Mouse (Mus musculus) neural tube, embryonic 12.5 days (tissue): ENCODE results near the gene Cald1. TPM values are rescaled to one million over a fixed set of nuclear protein-coding genes. Genes with fewer than 3 reads are reported as not detected.

ENCODE experiments used
- ATAC-seq: fragments of 200-750 bp; cut with Nextera tagmentation; 2 replicates; pipeline ENCODE4 v1.8.0; 2017; ENCODE audit warnings: low read depth, mild to moderate bottlenecking, moderate TSS enrichment, moderate library complexity; ENCODE audit not compliant: low FRiP score
- H3K27ac ChIP-seq: fragments of 300-500 bp; sonication (generic); 2 replicates; pipeline ENCODE4 v1.5.1; 2016
- H3K27me3 ChIP-seq: fragments of 300-500 bp; sonication (generic); replicated peaks from 2 replicates; pipeline ENCODE4 v1.6.1; 2016; ENCODE audit warnings: mild to moderate bottlenecking
- H3K36me3 ChIP-seq: fragments of 300-500 bp; sonication (generic); 2 replicates; pipeline ENCODE4 v1.6.1; 2016; ENCODE audit warnings: mild to moderate bottlenecking
- H3K4me1 ChIP-seq: fragments of 300-500 bp; sonication (generic); 2 replicates; pipeline ENCODE4 v1.6.1; 2016
- H3K4me2 ChIP-seq: fragments of 300-500 bp; sonication (generic); replicated peaks from 2 replicates; pipeline ENCODE4 v1.6.1; 2016; ENCODE audit warnings: mild to moderate bottlenecking
- H3K4me3 ChIP-seq: fragments of 300-500 bp; sonication (generic); 2 replicates; pipeline ENCODE4 v1.5.1; 2016
- H3K9ac ChIP-seq: fragments of 300-500 bp; sonication (generic); 2 replicates; pipeline ENCODE4 v1.6.1; 2016; ENCODE audit warnings: mild to moderate bottlenecking
- H3K9me3 ChIP-seq: fragments of 300-500 bp; sonication (generic); 2 replicates; pipeline ENCODE4 v1.6.1; 2016; ENCODE audit warnings: mild to moderate bottlenecking
- WGBS: fragments of 180-500 bp; shearing (Covaris S2); methylation state at CpG from one replicate; pipeline ENCODE4 v1.1.7; 2016; 5-methylcytosine and 5-hydroxymethylcytosine counted together
- polyA plus RNA-seq: library from polyadenylated mRNA; unstranded; fragments of >200 nt; fragmentation: Nextera tagmentation; extraction: Ambion mirVana; gene quantifications from 2 replicates; pipeline ENCODE4 v1.2.1, GENCODE M21; 2016

Gene Cald1
- polyA plus RNA-seq, 1 experiment from 2014 or later = 90.0 TPM

DNA sequence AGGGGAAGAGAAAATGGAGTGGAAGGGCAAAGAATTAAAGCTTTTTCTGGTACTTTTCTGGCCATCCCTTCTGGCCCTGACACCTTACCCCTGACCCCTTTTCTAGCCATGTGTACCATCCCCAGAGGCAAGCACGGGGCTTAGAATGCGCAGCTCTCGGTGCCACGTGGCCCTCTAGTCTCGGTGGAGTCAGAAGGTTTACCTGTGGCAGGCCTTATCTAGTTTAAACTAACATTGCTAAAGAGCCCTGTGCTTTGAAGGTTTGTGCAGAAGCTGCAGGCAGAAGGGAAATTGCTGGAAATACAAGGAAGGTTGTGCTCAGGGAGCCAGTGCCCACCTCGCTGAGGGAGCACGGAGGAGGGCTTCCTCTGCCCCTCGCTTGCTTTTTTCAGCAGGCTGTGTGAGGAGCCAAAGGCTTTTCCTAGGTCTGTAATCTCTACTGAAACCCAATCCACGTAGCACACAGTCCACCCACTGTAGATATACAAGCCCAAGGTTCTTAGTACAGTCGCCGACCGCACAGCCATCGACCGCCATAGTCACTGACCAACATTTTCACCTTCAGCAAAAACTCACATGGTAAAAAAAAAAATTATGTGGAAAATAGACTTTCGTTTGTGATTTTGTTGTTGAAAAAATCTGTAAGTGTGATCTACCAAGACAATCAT, 129.2 kb downstream of the Cald1 start:
- H3K9ac ChIP-seq = no peak overlapping the region
- WGBS = 88% methylated on average over 15 of the region's 15 CpGs
- H3K27me3 ChIP-seq = no peaks in the 10 kb centered on the region
- H3K4me1 ChIP-seq = peaks cover 20% of the 10 kb centered on the region; the same call in 1 of the 2 replicates
- no peak overlapping the region for H3K4me3 ChIP-seq
- no peaks in the 10 kb centered on the region for H3K9me3 ChIP-seq
- ATAC-seq = no peak
- H3K4me2 ChIP-seq = no peak overlapping the region
- no peak overlapping the region for H3K27ac ChIP-seq
- H3K36me3 ChIP-seq = no peaks in the 10 kb centered on the region

DNA sequence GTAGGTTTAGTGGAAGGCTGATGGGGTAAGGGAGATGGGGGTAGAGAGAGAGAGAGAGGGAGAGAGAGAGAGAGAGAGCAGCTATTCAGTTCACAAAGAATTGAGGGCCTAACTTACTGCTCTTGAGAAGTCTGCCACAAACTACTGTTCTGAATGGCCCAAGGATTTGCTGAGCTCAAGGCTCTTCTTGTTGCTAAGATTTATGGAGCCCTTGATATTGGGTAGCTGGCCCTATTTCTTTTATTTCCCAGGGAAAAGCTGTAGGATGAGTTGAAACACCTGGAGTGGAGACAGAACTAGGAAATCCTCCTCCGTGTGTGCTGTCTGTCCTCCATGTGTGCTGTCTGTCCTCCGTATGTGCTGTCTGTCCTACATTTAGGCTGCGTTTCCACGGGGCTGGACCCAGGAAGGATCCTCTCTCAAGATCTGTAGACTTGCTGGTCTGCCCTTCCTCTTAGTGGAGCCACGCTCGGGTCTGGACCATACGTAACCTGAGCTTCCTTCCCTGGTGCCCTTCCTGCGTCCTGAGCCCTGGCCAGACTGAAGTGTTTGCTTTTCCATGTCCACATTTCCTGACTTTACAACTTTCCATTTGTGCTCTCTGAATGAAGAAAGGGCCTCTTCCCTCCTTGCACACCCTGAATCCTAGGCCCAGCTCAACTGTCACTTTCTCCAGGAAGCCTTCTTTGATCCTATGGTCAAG, 131.3 kb downstream of the Cald1 start:
- ATAC-seq = no peak
- H3K27me3 ChIP-seq = no peaks in the 10 kb centered on the region
- no peaks in the 10 kb centered on the region for H3K9me3 ChIP-seq
- no peak overlapping the region for H3K4me3 ChIP-seq
- no peak overlapping the region for H3K27ac ChIP-seq
- 73% methylated on average over 8 of the region's 8 CpGs for WGBS
- H3K9ac ChIP-seq = no peak overlapping the region
- no peaks in the 10 kb centered on the region for H3K36me3 ChIP-seq
- no peak overlapping the region for H3K4me2 ChIP-seq
- peaks cover 20% of the 10 kb centered on the region; the same call in 1 of the 2 replicates for H3K4me1 ChIP-seq

- no peak overlapping the region for H3K9ac ChIP-seq
- H3K36me3 ChIP-seq = no peaks in the 10 kb centered on the region
- no peak overlapping the region for H3K27ac ChIP-seq
- H3K4me1 ChIP-seq = peaks cover 20% of the 10 kb centered on the region; the same call in 1 of the 2 replicates
- WGBS = 75% methylated on average over 6 of the region's 6 CpGs
- no peaks in the 10 kb centered on the region for H3K27me3 ChIP-seq
- no peak overlapping the region for H3K4me3 ChIP-seq
- no peaks in the 10 kb centered on the region for H3K9me3 ChIP-seq
- no peak overlapping the region for H3K4me2 ChIP-seq
- ATAC-seq = no peak
Observed at GRCm38 (mm10) chr6:34731007-34731406, 132.7 kb downstream of the Cald1 start.

DNA sequence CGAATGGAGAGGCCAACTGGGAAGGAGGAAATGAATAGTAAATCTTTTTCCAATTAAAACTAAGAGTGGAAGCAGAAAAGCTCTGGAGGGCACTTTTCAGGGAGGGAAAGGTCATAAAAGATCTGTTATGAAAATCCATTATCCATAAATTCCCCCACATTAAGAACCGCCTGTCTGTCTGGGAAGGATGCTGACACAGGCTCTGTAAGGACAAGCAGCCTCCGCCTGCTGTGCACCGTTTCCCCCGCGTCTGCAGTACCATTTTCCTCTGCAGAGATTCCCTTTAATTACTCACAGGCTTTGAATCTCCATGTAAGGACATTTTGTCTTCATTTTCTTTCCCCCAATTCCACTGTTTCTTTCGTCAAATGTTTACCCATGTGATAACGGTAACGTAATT, 133.2 kb downstream of the Cald1 start:
- H3K9ac ChIP-seq = no peak overlapping the region
- no peak overlapping the region for H3K4me2 ChIP-seq
- no peaks in the 10 kb centered on the region for H3K36me3 ChIP-seq
- no peaks in the 10 kb centered on the region for H3K27me3 ChIP-seq
- H3K4me1 ChIP-seq = peaks cover 19% of the 10 kb centered on the region; the same call in 1 of the 2 replicates
- no peak overlapping the region for H3K4me3 ChIP-seq
- no peak for ATAC-seq
- H3K9me3 ChIP-seq = no peaks in the 10 kb centered on the region
- 67% methylated on average over 9 of the region's 9 CpGs for WGBS
- no peak overlapping the region for H3K27ac ChIP-seq

- no peak overlapping the region for H3K27ac ChIP-seq
- no peak overlapping the region for H3K4me2 ChIP-seq
- H3K4me1 ChIP-seq = peaks cover 7% of the 10 kb centered on the region; the same call in 1 of the 2 replicates
- WGBS = 89% methylated on average over 13 of the region's 13 CpGs
- no peaks in the 10 kb centered on the region for H3K36me3 ChIP-seq
- H3K27me3 ChIP-seq = no peaks in the 10 kb centered on the region
- no peak for ATAC-seq
- H3K4me3 ChIP-seq = no peak overlapping the region
- no peak overlapping the region for H3K9ac ChIP-seq
- H3K9me3 ChIP-seq = no peaks in the 10 kb centered on the region
Observed at GRCm38 (mm10) chr6:34734940-34735695, 136.8 kb downstream of the Cald1 start.

GRCm38 (mm10) chr6:34736934-34737333, 138.6 kb downstream of the Cald1 start:
- Histone ChIP-seq H3K9ac (no peak overlapping the region), H3K27me3 (no peaks in the 10 kb centered on the region), H3K4me1 (no peaks in the 10 kb centered on the region), H3K27ac (no peak overlapping the region), H3K4me2 (no peak overlapping the region), H3K9me3 (no peaks in the 10 kb centered on the region), H3K4me3 (no peak overlapping the region), H3K36me3 (peaks cover 4% of the 10 kb centered on the region; the same call in 1 of the 2 replicates)
- WGBS = 67% methylated on average over 2 of the region's 2 CpGs
- ATAC-seq = no peak

- no peaks in the 10 kb centered on the region for H3K4me1 ChIP-seq
- WGBS = 85% methylated on average over 4 of the region's 4 CpGs
- no peak overlapping the region for H3K4me2 ChIP-seq
- H3K36me3 ChIP-seq = peaks cover 4% of the 10 kb centered on the region; the same call in 1 of the 2 replicates
- H3K27ac ChIP-seq = no peak overlapping the region
- H3K9ac ChIP-seq = no peak overlapping the region
- no peak overlapping the region for H3K4me3 ChIP-seq
- no peak for ATAC-seq
- H3K27me3 ChIP-seq = no peaks in the 10 kb centered on the region
- no peaks in the 10 kb centered on the region for H3K9me3 ChIP-seq
Observed at GRCm38 (mm10) chr6:34743946-34744345, 145.6 kb downstream of the Cald1 start.

DNA sequence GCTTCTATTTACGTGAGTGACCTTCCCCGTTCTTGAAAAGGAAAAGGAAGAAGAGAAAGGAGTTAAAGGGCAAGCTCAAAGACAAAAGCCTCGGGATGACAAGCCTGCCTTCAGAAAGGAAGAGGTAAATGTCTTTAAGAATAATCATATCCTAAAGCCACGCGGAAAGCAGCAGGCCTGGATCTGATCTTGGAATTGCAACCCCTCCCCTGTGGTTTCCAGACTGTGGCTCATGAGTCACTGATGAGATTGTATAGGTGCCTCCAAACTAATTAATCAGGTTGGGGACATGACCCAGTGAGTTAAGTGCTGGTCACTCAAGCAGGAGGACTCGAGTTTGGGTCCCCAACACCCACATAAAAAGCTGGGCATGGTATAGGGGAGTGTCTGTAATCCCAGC, 149.5 kb downstream of the Cald1 start:
- Histone ChIP-seq H3K27me3 (no peaks in the 10 kb centered on the region), H3K4me3 (no peak overlapping the region), H3K9me3 (no peaks in the 10 kb centered on the region), H3K36me3 (no peaks in the 10 kb centered on the region), H3K4me1 (no peaks in the 10 kb centered on the region), H3K4me2 (no peak overlapping the region), H3K9ac (no peak overlapping the region), H3K27ac (no peak overlapping the region)
- no peak for ATAC-seq
- 79% methylated on average over 6 of the region's 6 CpGs for whole genome bisulfite sequencing

DNA sequence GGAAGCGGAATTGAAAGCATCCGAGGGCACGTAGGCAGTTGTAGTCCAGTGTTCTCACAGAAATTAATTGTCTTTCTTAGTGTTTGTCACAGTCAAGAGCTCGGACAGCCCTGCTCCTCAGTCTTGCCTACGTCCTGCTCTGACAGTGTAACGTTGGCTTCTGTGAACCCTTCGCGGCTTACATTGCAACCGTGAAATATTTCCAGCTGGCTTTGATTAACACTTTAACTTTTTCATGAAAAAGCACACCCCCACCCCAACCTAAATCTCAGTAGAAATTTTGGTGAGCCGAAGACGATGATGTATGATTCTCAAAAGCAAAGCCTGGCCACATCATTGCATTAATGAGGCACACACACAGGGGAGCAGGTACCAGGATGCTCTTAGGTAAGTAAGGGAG, 150.3 kb downstream of the Cald1 start:
- Histone ChIP-seq H3K27ac (no peak overlapping the region), H3K27me3 (no peaks in the 10 kb centered on the region), H3K4me3 (no peak overlapping the region), H3K4me2 (no peak overlapping the region), H3K9me3 (no peaks in the 10 kb centered on the region), H3K36me3 (no peaks in the 10 kb centered on the region), H3K4me1 (no peaks in the 10 kb centered on the region), H3K9ac (no peak overlapping the region)
- 93% methylated on average over 11 of the region's 11 CpGs for WGBS
- no peak for ATAC-seq

- H3K36me3 ChIP-seq = no peaks in the 10 kb centered on the region
- H3K9ac ChIP-seq = no peak overlapping the region
- H3K27me3 ChIP-seq = no peaks in the 10 kb centered on the region
- 89% methylated on average over 6 of the region's 6 CpGs for WGBS
- no peak overlapping the region for H3K4me3 ChIP-seq
- H3K9me3 ChIP-seq = no peaks in the 10 kb centered on the region
- no peak for ATAC-seq
- no peaks in the 10 kb centered on the region for H3K4me1 ChIP-seq
- H3K27ac ChIP-seq = no peak overlapping the region
- H3K4me2 ChIP-seq = no peak overlapping the region
Observed at GRCm38 (mm10) chr6:34749526-34749925, 151.2 kb downstream of the Cald1 start.

- H3K36me3 ChIP-seq = peaks cover 4% of the 10 kb centered on the region
- no peak overlapping the region for H3K4me3 ChIP-seq
- 85% methylated on average over 7 of the region's 7 CpGs for WGBS
- no peak overlapping the region for H3K27ac ChIP-seq
- H3K4me2 ChIP-seq = no peak overlapping the region
- no peak overlapping the region for H3K9ac ChIP-seq
- H3K9me3 ChIP-seq = no peaks in the 10 kb centered on the region
- no peak for ATAC-seq
- no peaks in the 10 kb centered on the region for H3K27me3 ChIP-seq
- H3K4me1 ChIP-seq = no peaks in the 10 kb centered on the region
Observed at GRCm38 (mm10) chr6:34750487-34751120, 152.3 kb downstream of the Cald1 start.

DNA sequence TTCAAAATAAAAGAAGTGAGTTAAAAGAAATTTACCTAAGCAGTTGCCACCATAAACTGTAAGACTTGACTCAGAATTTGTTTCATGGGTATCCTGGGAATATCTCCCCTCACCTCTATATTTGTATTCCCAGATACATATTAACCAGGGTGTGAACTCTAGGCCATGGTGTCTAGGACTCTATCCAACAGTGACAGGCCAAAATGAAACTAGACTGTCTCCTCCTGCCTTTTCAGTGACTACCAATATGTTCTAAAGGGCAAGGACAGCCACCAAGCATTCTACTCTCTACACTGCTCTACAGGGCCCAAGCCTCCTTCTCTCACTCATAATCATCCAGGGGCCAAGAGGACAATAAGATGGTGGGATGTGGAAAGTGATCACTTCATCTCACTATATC, 153.3 kb downstream of the Cald1 start:
- no peak for ATAC-seq
- no peak overlapping the region for H3K27ac ChIP-seq
- H3K4me2 ChIP-seq = no peak overlapping the region
- peaks cover 10% of the 10 kb centered on the region for H3K36me3 ChIP-seq
- H3K4me3 ChIP-seq = no peak overlapping the region
- H3K9me3 ChIP-seq = no peaks in the 10 kb centered on the region
- no peak overlapping the region for H3K9ac ChIP-seq
- H3K27me3 ChIP-seq = no peaks in the 10 kb centered on the region
- H3K4me1 ChIP-seq = no peaks in the 10 kb centered on the region
